Mouse (Mus musculus): ENCODE data around the gene Atrnl1. TPM values are rescaled to one million over a fixed set of nuclear protein-coding genes. Genes with fewer than 3 reads are reported as not detected.
"Not testable (repeated sequence)": the region's sequence is repeated elsewhere in the genome, so short reads cannot be mapped to it uniquely, and the experiment has no call there.

Atrnl1 gene
- polyA plus RNA-seq, 2 experiments from 2014 or later, result 0.13 to 0.33 TPM

- no peak for ATAC-seq
These were observed 434.0 kb downstream of the Atrnl1 start for GRCm38 (mm10) chr19:58044816-58045215.

- ATAC-seq, result no peak
These were observed 435.8 kb downstream of the Atrnl1 start for GRCm38 (mm10) chr19:58046656-58047055.

GRCm38 (mm10) chr19:58050410-58050809 is 439.6 kb downstream of the Atrnl1 start:
- ATAC-seq, result not testable (repeated sequence)

GRCm38 (mm10) chr19:58050986-58051385 is 440.2 kb downstream of the Atrnl1 start:
- no peak for ATAC-seq

- no peak for ATAC-seq
These were observed 441.1 kb downstream of the Atrnl1 start for GRCm38 (mm10) chr19:58051905-58052304.

GRCm38 (mm10) chr19:58052444-58053135 is 441.8 kb downstream of the Atrnl1 start:
- ATAC-seq, result no peak

GRCm38 (mm10) chr19:58059719-58060118 is 448.9 kb downstream of the Atrnl1 start:
- ATAC-seq, result no peak

- ATAC-seq, result no peak
These were observed 449.5 kb downstream of the Atrnl1 start for GRCm38 (mm10) chr19:58060199-58060853.

- ATAC-seq, result no peak
These were observed 450.1 kb downstream of the Atrnl1 start for GRCm38 (mm10) chr19:58060854-58061358.

GRCm38 (mm10) chr19:58061933-58062332 is 451.1 kb downstream of the Atrnl1 start:
- no peak for ATAC-seq

- no peak for ATAC-seq
These were observed 452.7 kb downstream of the Atrnl1 start for GRCm38 (mm10) chr19:58063541-58063940.

GRCm38 (mm10) chr19:58064116-58065000 is 453.5 kb downstream of the Atrnl1 start:
- no peak for ATAC-seq

GRCm38 (mm10) chr19:58065001-58065314 is 454.1 kb downstream of the Atrnl1 start:
- ATAC-seq, result no peak

GRCm38 (mm10) chr19:58065514-58065913 is 454.7 kb downstream of the Atrnl1 start:
- ATAC-seq, result no peak

GRCm38 (mm10) chr19:58068114-58068513 is 457.3 kb downstream of the Atrnl1 start:
- no peak for ATAC-seq

- ATAC-seq, result no peak
These were observed 458.1 kb downstream of the Atrnl1 start for GRCm38 (mm10) chr19:58068958-58069357.

GRCm38 (mm10) chr19:58072404-58072803 is 461.6 kb downstream of the Atrnl1 start:
- ATAC-seq, result no peak

- ATAC-seq, result no peak
These were observed 462.0 kb downstream of the Atrnl1 start for GRCm38 (mm10) chr19:58072846-58073245.

- ATAC-seq, result no peak
These were observed 464.4 kb downstream of the Atrnl1 start for GRCm38 (mm10) chr19:58075252-58075651.

- ATAC-seq, result no peak
These were observed 466.1 kb downstream of the Atrnl1 start for GRCm38 (mm10) chr19:58076961-58077371.

GRCm38 (mm10) chr19:58077529-58078070 is 466.8 kb downstream of the Atrnl1 start:
- ATAC-seq, result no peak

GRCm38 (mm10) chr19:58080168-58080567 is 469.3 kb downstream of the Atrnl1 start:
- no peak for ATAC-seq

- no peak for ATAC-seq
These were observed 471.9 kb downstream of the Atrnl1 start for GRCm38 (mm10) chr19:58082751-58083150.
